In the genomic region with DNA sequence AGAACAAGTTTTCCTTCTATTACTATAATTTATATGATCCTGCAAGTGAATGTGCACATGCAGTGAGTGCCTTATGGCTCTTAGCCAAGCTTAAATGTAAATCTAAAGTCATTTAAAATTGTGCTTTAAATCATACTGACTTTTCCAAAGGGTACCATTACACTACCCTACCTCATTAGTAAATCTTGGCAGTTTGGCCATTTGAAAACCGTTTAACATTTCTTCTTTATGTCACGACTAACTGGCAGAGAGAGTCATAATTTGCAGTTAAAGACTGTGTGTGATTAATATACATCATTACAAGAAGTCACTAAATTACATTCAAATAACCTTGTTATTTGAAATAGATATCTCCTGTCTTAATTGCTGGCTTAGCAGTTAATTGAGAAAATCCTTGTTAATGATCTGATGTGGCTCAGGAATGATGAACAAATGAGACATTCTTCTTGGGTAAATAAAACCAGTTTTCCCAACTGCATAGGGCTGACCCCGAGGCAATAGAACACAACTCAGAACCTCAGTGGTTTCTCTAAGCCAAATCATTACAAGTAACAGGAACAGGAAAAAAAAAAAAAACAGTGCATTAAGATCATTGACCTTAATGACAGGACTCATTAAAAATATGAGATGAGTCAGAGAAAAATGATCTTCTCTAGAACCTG, we compare ENCODE assay signal across 21 mouse cellular contexts.
"Had no signal": no experiment of that assay in that cellular context is flagged by ENCODE, and none has a peak within 500 bp of the region (broad histone marks: within the 10 kb centered on the region; RNA-seq: fewer than 3 reads in every experiment).

No protein-coding gene starts in this region.

- H3K4me3 ChIP-seq: layer of hippocampus, adult 2 months; limb, embryonic 15.5 days; midbrain, embryonic 12.5 days; midbrain, embryonic 15.5 days had no signal

- H3K27me3 ChIP-seq: limb, embryonic 15.5 days; midbrain, embryonic 12.5 days; midbrain, embryonic 15.5 days had no signal

- DNase-seq: kidney, adult 2 months; kidney, postnatal 25 days; layer of hippocampus, adult 9-11 months; liver, postnatal 0 days; lung, embryonic 14.5 days; right cerebral cortex, adult 18-20 months; right cerebral cortex, postnatal 14 days; right cerebral cortex, postnatal 4 days; thymus, adult 2 months; thymus, postnatal 14 days; thymus, postnatal 4 days had no signal

- H3K27ac ChIP-seq: kidney, postnatal 0 days; layer of hippocampus, adult 2 months; limb, embryonic 15.5 days; liver, embryonic 14.5 days; macrophage; midbrain, embryonic 12.5 days; midbrain, embryonic 15.5 days; stomach, postnatal 0 days had no signal

- H3K9me3 ChIP-seq: limb, embryonic 15.5 days; midbrain, embryonic 12.5 days; midbrain, embryonic 15.5 days had no signal

- H3K4me2 ChIP-seq: limb, embryonic 15.5 days; liver, embryonic 11.5 days; lung, embryonic 14.5 days; midbrain, embryonic 12.5 days; midbrain, embryonic 15.5 days had no signal

- H3K4me1 ChIP-seq: limb, embryonic 15.5 days; midbrain, embryonic 12.5 days; midbrain, embryonic 15.5 days had no signal

- H3K36me3 ChIP-seq: limb, embryonic 15.5 days; midbrain, embryonic 12.5 days; midbrain, embryonic 15.5 days had no signal

- ATAC-seq: liver, postnatal 0 days; lung, postnatal 0 days; midbrain, embryonic 15.5 days had no signal

- H3K9ac ChIP-seq: limb, embryonic 15.5 days; liver, embryonic 14.5 days; liver, postnatal 0 days; lung, embryonic 14.5 days; midbrain, embryonic 12.5 days; midbrain, embryonic 15.5 days had no signal
